Mouse (Mus musculus) kidney, adult 2 months (tissue): ENCODE measurements around the gene Parp14. TPM values are rescaled to one million over a fixed set of nuclear protein-coding genes. Genes with fewer than 3 reads are reported as not detected.

Experiments used
- DNase-seq: peaks from one replicate; pipeline ENCODE4 v3.0.0; 2021
- H3K27ac ChIP-seq: fragments of 200-500 bp; 2 replicates; pipeline ENCODE4 v1.5.1; 2012; ENCODE audit warnings: low read depth, low read length, control low read depth, inconsistent platforms; ENCODE audit not compliant: insufficient read depth
- H3K27me3 ChIP-seq: fragments of 200-500 bp; replicated peaks from 2 replicates; pipeline ENCODE4 v1.6.1; 2012; ENCODE audit warnings: mild to moderate bottlenecking, moderate library complexity, low read length, inconsistent platforms; ENCODE audit not compliant: control insufficient read depth, insufficient read depth
- H3K36me3 ChIP-seq: fragments of 200-500 bp; 2 replicates; pipeline ENCODE4 v1.6.1; 2012; ENCODE audit warnings: mild to moderate bottlenecking, moderate library complexity, low read length, inconsistent platforms; ENCODE audit not compliant: control insufficient read depth, insufficient read depth
- H3K4me1 ChIP-seq: fragments of 200-500 bp; 2 replicates; pipeline ENCODE4 v1.6.1; 2011; ENCODE audit warnings: low read length; ENCODE audit not compliant: control insufficient read depth, insufficient read depth
- H3K4me3 ChIP-seq: fragments of 200-500 bp; 2 replicates; pipeline ENCODE4 v1.5.1; 2011; ENCODE audit warnings: mild to moderate bottlenecking, low read depth, low read length, control low read depth; ENCODE audit not compliant: insufficient read depth
- CTCF ChIP-seq: fragments of 200-500 bp; conservative IDR thresholded peaks from 2 replicates; pipeline ENCODE4 v1.5.1; 2011; ENCODE audit warnings: low read depth, mild to moderate bottlenecking, control low read depth, low read length, moderate library complexity, mixed read lengths; ENCODE audit not compliant: insufficient read depth, insufficient read length
- POLR2A ChIP-seq: fragments of 200-500 bp; IDR thresholded peaks from one replicate; pipeline ENCODE4 v1.6.1; 2011; ENCODE audit warnings: low read depth, low read length, control low read depth
- WGBS: fragments of 180-500 bp; shearing (Covaris S2); methylation state at CpG from one replicate; pipeline ENCODE4 v1.1.7; 2018; 5-methylcytosine and 5-hydroxymethylcytosine counted together
- polyA plus RNA-seq: library from polyadenylated mRNA; depleted of rRNA; stranded (reverse); fragments of >200 nt; gene quantifications from 2 replicates; pipeline ENCODE4 v1.2.3, GENCODE M21; 2012; rRNA removed

The Parp14 gene
- polyA plus RNA-seq, 1 experiment = 5.3 TPM

DNA sequence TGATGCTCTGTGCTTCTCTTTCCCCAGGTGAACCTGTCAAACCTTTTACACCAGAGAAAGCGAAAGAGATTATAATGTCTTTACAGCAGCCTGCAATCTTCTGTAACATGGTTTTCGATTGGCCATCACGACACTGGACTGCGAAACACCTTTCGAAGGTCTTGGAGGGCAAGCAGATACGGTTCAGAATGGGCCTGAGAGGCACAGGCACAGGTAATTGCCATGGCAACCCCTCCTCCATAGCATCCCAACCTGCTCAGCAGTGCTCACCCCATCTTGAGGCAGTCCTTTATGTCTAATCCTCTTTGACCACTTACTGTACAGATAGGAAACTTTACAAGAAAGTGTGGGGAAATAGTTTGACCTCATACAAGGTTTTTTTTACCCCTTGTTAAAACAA, 84.2 kb downstream of the Parp14 start:
- Histone ChIP-seq H3K36me3 (no peaks in the 10 kb centered on the region), H3K4me3 (no peak overlapping the region), H3K4me1 (no peaks in the 10 kb centered on the region), H3K27ac (no peak overlapping the region), H3K27me3 (no peaks in the 10 kb centered on the region)
- TF ChIP-seq CTCF (no peak), POLR2A (no peak)
- no peak for DNase-seq
- 88% methylated on average over 6 of the region's 6 CpGs for WGBS

DNA sequence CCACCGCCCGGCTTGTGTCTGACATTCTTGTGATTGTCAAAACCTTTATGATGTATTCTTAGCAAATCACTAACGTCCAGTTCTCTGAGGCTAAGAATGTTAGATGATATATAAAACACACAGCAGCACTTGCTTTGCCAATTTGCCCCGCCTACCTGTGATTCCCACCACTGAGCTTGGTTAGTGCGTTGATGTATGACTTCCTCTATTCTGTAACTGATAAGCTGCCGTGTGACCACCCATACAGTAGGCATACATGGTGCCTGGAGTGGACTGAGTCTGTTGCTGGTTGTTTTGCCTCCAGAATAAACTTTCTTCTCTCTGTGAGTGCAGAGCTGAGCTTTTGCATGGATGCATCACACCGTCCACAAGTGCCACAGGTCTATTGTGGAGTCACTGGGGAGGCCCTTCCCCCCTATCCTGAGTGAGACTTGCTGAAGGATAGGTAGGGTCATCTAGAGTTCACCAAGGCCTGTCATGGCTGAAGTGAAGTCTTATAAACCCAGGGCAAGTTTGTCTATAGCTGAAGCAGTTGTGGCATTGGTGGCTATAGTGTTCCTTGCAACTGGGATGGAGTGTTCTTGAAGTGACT, 87.1 kb downstream of the Parp14 start:
- TF ChIP-seq POLR2A = no peak
- no peak for TF ChIP-seq CTCF
- 74% methylated on average over 7 of the region's 7 CpGs for WGBS
- DNase-seq = no peak
- H3K27me3 ChIP-seq = no peaks in the 10 kb centered on the region
- no peak overlapping the region for H3K4me3 ChIP-seq
- no peaks in the 10 kb centered on the region for H3K36me3 ChIP-seq
- H3K4me1 ChIP-seq = no peaks in the 10 kb centered on the region
- H3K27ac ChIP-seq = no peak overlapping the region

DNA sequence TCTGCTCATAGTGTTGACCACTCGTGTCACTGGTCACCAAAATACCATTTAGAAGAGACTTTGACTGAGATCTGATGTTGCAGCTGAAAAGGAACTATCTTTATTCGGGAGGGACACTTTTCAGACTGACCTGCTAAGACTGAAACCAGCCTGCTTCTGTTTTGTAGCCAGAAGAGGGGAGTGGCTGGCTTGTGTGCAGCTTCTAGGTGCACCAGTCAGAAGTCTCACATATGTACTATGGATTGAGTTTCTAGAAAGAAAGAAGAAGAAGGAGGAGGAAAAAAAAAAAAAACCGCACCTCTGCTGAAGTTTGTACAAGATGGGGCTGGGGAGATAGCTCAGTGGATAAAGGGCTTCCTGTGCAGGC, 88.2 kb downstream of the Parp14 start:
- no peak overlapping the region for H3K4me3 ChIP-seq
- H3K27ac ChIP-seq = no peak overlapping the region
- H3K4me1 ChIP-seq = no peaks in the 10 kb centered on the region
- TF ChIP-seq POLR2A (no peak), CTCF (no peak)
- no peaks in the 10 kb centered on the region for H3K27me3 ChIP-seq
- no peaks in the 10 kb centered on the region for H3K36me3 ChIP-seq
- DNase-seq = no peak
- 90% methylated on average over 3 of the region's 3 CpGs for WGBS

Other genes with a start within 250 kb of the Parp14 start
- gene Dirc2, start 102.2 kb downstream of the Parp14 start, polyA plus RNA-seq = 33.3 and 35.1 TPM in 2 replicates
- 6.2 and 7.0 TPM in 2 replicates for gene Hspbap1, start 101.2 kb downstream of the Parp14 start, polyA plus RNA-seq
- 6.0 and 8.0 TPM in 2 replicates for gene Parp9, start 66.9 kb upstream of the Parp14 start, polyA plus RNA-seq
- 4.2 and 5.4 TPM in 2 replicates for gene Dtx3l, start 67.6 kb upstream of the Parp14 start, polyA plus RNA-seq
- 6.2 and 7.3 TPM in 2 replicates for gene Kpna1, start 107.2 kb upstream of the Parp14 start, polyA plus RNA-seq
- gene Wdr5b, start 169.6 kb upstream of the Parp14 start, polyA plus RNA-seq = 1.8 and 2.1 TPM in 2 replicates
- 68.9 and 94.6 TPM in 2 replicates for gene Fam162a, start 200.1 kb upstream of the Parp14 start, polyA plus RNA-seq
- 14.8 and 21.3 TPM in 2 replicates for gene Ccdc58, start 200.1 kb upstream of the Parp14 start, polyA plus RNA-seq